Mouse (Mus musculus): Measurements from ENCODE around the gene Rdh13. TPM values are rescaled to one million over a fixed set of nuclear protein-coding genes. Genes with fewer than 3 reads are reported as not detected.

Rdh13 gene
- polyA plus RNA-seq, 1 experiment from 2014 or later, result 17.4 TPM

DNA sequence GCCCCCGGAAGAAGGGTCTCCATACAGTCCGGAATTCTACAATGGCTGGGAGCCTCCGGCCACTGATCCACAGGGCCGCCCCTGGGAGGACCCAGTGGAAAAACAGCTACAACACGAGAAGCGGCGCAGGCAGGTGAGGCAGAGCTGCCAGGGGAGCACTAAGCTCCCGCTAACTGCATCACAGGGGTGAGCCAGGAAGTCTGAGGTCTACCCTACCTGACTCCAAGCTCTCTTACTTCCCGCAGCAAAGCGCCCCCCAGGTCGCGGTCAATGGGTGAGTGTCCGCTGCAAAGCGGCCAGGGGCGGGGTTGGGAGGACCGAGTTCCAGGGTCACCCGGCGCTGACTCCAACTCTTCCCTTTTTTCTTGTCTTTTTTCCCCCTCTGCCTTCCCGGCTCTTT lies 28.5 kb upstream of the Rdh13 start:
- Histone ChIP-seq H3K9me3 (ENCODE audit: control insufficient read depth, low read length) (no peaks in the 10 kb centered on the region), H3K9ac (ENCODE audit: low read depth, low read length) (no peak overlapping the region), H3K36me3 (ENCODE audit: control insufficient read depth, insufficient read depth, low read length) (no peaks in the 10 kb centered on the region), H3K4me2 (peak overlapping the region; percentile 42), H3K27ac (ENCODE audit: low read depth, low read length) (no peak overlapping the region), H3K4me1 (replicated peaks; ENCODE audit: control insufficient read depth, insufficient read depth, low read length) (peaks cover 6% of the 10 kb centered on the region), H3K4me3 (ENCODE audit: low read depth, low read length) (no peak overlapping the region), H3K27me3 (replicated peaks; ENCODE audit: control insufficient read depth, insufficient read depth, low read length) (peaks cover 71% of the 10 kb centered on the region)
- ATAC-seq (replicated peaks; ENCODE audit: low FRiP score) (no peak), DNase-seq (ENCODE audit: low spot score) (no peak)
- WGBS, result 11% methylated on average over 19 of the region's 19 CpGs

GRCm38 (mm10) chr7:4471179-4471555 lies 25.7 kb upstream of the Rdh13 start:
- Histone ChIP-seq H3K27ac (ENCODE audit: low read depth, low read length) (no peak overlapping the region), H3K9me3 (ENCODE audit: control insufficient read depth, low read length) (no peaks in the 10 kb centered on the region), H3K4me2 (peak overlapping the region; percentile 76), H3K27me3 (replicated peaks; ENCODE audit: control insufficient read depth, insufficient read depth, low read length) (peaks cover 59% of the 10 kb centered on the region), H3K4me1 (replicated peaks; ENCODE audit: control insufficient read depth, insufficient read depth, low read length) (peaks cover 6% of the 10 kb centered on the region), H3K36me3 (ENCODE audit: control insufficient read depth, insufficient read depth, low read length) (no peaks in the 10 kb centered on the region), H3K9ac (ENCODE audit: low read depth, low read length) (no peak overlapping the region), H3K4me3 (ENCODE audit: low read depth, low read length) (peak overlapping the region; percentile 40)
- WGBS, result 2% methylated on average over 24 of the region's 24 CpGs
- DNase-seq (ENCODE audit: low spot score), result peak; percentile 74
- peak; percentile 70 for ATAC-seq (replicated peaks; ENCODE audit: low FRiP score)

DNA sequence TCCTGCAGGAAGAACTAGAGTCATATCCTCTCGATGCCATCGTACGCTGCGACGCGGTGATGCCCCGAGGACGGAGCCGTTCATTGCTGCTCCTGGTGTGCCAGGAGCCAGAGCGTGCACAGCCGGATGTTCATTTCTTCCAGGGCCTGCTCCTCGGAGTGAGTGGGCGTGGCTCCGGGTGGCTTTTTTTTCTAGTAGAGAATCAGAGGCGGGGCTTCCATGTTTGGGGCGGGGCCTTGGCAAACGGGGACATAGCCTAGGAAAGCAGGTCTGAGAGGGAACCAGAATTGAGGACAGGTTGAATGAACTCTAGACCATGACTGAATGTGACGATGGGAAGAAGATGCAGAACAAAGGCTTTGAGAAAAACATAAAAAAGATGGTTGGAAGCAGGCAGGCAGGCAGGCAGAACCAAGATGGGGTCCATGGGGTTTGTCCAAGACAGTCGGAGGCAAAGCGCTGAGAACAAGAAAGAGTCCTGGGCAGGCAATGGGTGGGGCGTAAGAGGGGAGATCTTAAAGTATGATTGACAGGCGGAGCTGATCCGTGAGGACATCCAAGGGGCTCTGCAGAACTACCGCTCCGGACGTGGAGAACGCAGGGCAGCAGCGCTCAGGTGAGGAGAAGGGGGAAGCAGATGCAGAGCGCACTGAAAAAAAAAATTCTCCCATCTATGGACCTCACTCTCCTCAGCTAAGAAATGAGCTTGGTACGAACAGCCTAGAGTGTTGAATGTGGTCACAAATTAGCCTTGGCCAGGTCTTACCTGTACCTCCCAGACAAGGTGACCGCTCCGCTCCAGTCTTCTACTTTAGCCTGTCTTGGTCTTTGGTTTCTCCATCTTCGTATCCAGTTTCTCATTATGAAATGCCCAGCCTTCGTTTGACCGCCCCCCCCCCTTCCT lies 25.1 kb upstream of the Rdh13 start:
- Histone ChIP-seq H3K4me3 (ENCODE audit: low read depth, low read length) (peak overlapping the region; percentile 40), H3K36me3 (ENCODE audit: control insufficient read depth, insufficient read depth, low read length) (no peaks in the 10 kb centered on the region), H3K4me2 (peak overlapping the region; percentile 76), H3K4me1 (replicated peaks; ENCODE audit: control insufficient read depth, insufficient read depth, low read length) (peaks cover 6% of the 10 kb centered on the region), H3K27ac (ENCODE audit: low read depth, low read length) (no peak overlapping the region), H3K27me3 (replicated peaks; ENCODE audit: control insufficient read depth, insufficient read depth, low read length) (peaks cover 56% of the 10 kb centered on the region), H3K9ac (ENCODE audit: low read depth, low read length) (no peak overlapping the region), H3K9me3 (ENCODE audit: control insufficient read depth, low read length) (no peaks in the 10 kb centered on the region)
- WGBS, result 2% methylated on average over 35 of the region's 35 CpGs
- ATAC-seq (replicated peaks; ENCODE audit: low FRiP score) (peak; percentile 53), DNase-seq (ENCODE audit: low spot score) (peak; percentile 66)

DNA sequence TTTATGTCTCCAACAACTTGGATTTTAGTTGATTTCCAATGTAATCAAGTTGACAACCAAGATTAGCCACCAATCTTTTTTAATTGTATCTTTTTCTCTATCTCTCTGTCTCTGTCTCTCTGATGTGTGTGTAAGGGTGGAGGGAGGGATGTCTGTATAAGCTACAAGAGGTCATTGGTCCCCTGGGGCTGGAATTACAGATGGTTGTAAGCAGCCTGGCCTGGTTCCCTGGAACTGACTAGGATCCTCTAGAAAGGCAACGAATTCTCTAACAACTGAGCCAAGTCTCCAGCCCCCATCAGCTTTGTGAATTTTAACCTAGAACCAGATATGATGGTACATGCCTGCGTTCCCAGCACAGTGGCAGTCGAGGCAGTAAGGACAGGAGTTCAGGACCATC lies 22.4 kb upstream of the Rdh13 start:
- DNase-seq (ENCODE audit: low spot score), result no peak

GRCm38 (mm10) chr7:4464194-4464824 lies 18.9 kb upstream of the Rdh13 start:
- no peaks in the 10 kb centered on the region for H3K9me3 ChIP-seq (ENCODE audit: control insufficient read depth, low read length)
- H3K9ac ChIP-seq (ENCODE audit: low read depth, low read length), result no peak overlapping the region
- no peak for ATAC-seq (replicated peaks; ENCODE audit: low FRiP score)
- H3K27ac ChIP-seq (ENCODE audit: low read depth, low read length), result no peak overlapping the region; the same call in 1 of the 2 replicates
- WGBS, result 8% methylated on average over 11 of the region's 12 CpGs
- H3K4me3 ChIP-seq (ENCODE audit: low read depth, low read length), result no peak overlapping the region
- no peak overlapping the region for H3K4me2 ChIP-seq
- no peaks in the 10 kb centered on the region for H3K27me3 ChIP-seq (replicated peaks; ENCODE audit: control insufficient read depth, insufficient read depth, low read length)
- no peak for DNase-seq (ENCODE audit: low spot score)
- H3K36me3 ChIP-seq (ENCODE audit: control insufficient read depth, insufficient read depth, low read length), result no peaks in the 10 kb centered on the region
- no peaks in the 10 kb centered on the region; the same call in 1 of the 2 replicates for H3K4me1 ChIP-seq (replicated peaks; ENCODE audit: control insufficient read depth, insufficient read depth, low read length)

More for the DNA sequence above, 22.4 kb upstream of the Rdh13 start:
- H3K4me1 ChIP-seq (replicated peaks; ENCODE audit: control insufficient read depth, insufficient read depth, low read length), result peaks cover 6% of the 10 kb centered on the region
- peaks cover 32% of the 10 kb centered on the region for H3K27me3 ChIP-seq (replicated peaks; ENCODE audit: control insufficient read depth, insufficient read depth, low read length)
- no peaks in the 10 kb centered on the region for H3K9me3 ChIP-seq (ENCODE audit: control insufficient read depth, low read length)
- ATAC-seq (replicated peaks; ENCODE audit: low FRiP score), result no peak
- no peaks in the 10 kb centered on the region for H3K36me3 ChIP-seq (ENCODE audit: control insufficient read depth, insufficient read depth, low read length)
- 71% methylated on average over 3 of the region's 3 CpGs for WGBS
- no peak overlapping the region for H3K9ac ChIP-seq (ENCODE audit: low read depth, low read length)
- no peak overlapping the region for H3K27ac ChIP-seq (ENCODE audit: low read depth, low read length)
- no peak overlapping the region for H3K4me2 ChIP-seq
- H3K4me3 ChIP-seq (ENCODE audit: low read depth, low read length), result no peak overlapping the region

DNA sequence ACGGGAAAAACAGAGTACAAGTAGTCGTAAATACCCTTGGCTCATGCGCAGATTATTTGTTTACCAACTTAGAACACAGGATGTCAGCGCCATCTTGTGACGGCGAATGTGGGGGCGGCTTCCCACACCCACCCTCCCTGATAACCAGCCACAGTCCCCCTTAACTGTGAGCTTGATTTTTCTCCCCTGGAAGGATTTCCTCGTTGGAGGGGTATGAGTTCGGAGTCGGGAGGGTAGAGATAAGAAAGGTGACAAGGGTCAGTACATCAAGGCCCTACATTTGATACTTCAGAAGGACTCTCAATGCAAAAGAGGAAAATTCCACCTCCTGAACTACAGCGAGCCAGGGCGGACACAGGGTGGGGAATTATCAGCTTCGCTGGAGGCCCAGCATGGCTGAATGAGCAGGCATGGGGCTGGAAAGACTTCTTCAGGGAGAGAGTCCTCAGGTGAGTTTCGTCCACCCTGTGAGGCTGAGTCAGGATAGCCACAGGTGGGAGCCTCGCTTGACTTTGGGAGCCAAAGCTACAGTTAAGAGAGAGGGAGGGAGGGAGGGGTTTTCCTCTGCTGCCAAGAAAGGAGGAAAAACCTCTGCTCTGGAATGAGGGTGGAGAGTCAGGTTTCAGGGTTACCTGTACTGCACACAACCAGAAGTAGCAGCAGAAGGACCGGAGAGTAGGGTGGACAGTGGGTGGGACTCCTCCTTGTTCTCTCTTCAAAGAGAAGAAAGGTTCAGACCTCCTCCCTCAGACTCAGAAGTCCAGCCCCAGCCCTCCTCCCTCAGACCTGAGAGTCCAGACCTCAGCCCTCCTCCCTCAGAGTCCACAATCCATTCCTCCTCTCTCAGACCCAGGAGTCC lies 15.4 kb upstream of the Rdh13 start, which contains the start of gene Eps8l1:
Gene Eps8l1 (plus strand): TSS at position 99 of the 859 bp plus-strand sequence.
- peak; percentile 67 for ATAC-seq (replicated peaks; ENCODE audit: low FRiP score)

GRCm38 (mm10) chr7:4452644-4453043 lies 7.2 kb upstream of the Rdh13 start:
- no peak overlapping the region for H3K27ac ChIP-seq (ENCODE audit: low read depth, low read length)
- H3K36me3 ChIP-seq (ENCODE audit: control insufficient read depth, insufficient read depth, low read length), result no peaks in the 10 kb centered on the region
- WGBS, result 23% methylated on average over 4 of the region's 4 CpGs
- no peaks in the 10 kb centered on the region for H3K9me3 ChIP-seq (ENCODE audit: control insufficient read depth, low read length)
- H3K4me2 ChIP-seq, result no peak overlapping the region
- no peak overlapping the region for H3K9ac ChIP-seq (ENCODE audit: low read depth, low read length)
- no peaks in the 10 kb centered on the region for H3K27me3 ChIP-seq (replicated peaks; ENCODE audit: control insufficient read depth, insufficient read depth, low read length)
- H3K4me3 ChIP-seq (ENCODE audit: low read depth, low read length), result no peak overlapping the region
- ATAC-seq (replicated peaks; ENCODE audit: low FRiP score) (peak; percentile 57; the same call in 1 of the 2 replicates), DNase-seq (ENCODE audit: low spot score) (no peak)
- peaks cover 8% of the 10 kb centered on the region for H3K4me1 ChIP-seq (replicated peaks; ENCODE audit: control insufficient read depth, insufficient read depth, low read length)

More for the DNA sequence above, 15.4 kb upstream of the Rdh13 start, which contains the start of gene Eps8l1:
- Histone ChIP-seq H3K4me3 (ENCODE audit: low read depth, low read length) (peak within 1 kb of the TSS; percentile 39), H3K36me3 (ENCODE audit: control insufficient read depth, insufficient read depth, low read length) (no peaks in the 10 kb centered on the region), H3K27ac (ENCODE audit: low read depth, low read length) (no peak within 1 kb of the TSS), H3K9me3 (ENCODE audit: control insufficient read depth, low read length) (no peaks in the 10 kb centered on the region), H3K4me1 (replicated peaks; ENCODE audit: control insufficient read depth, insufficient read depth, low read length) (no peaks in the 10 kb centered on the region; the same call in 1 of the 2 replicates), H3K27me3 (replicated peaks; ENCODE audit: control insufficient read depth, insufficient read depth, low read length) (no peaks in the 10 kb centered on the region), H3K9ac (ENCODE audit: low read depth, low read length) (peak within 1 kb of the TSS; percentile 46), H3K4me2 (peak within 1 kb of the TSS; percentile 49)
- DNase-seq (ENCODE audit: low spot score), result no peak
- 51% methylated on average over 13 of the region's 16 CpGs for WGBS

DNA sequence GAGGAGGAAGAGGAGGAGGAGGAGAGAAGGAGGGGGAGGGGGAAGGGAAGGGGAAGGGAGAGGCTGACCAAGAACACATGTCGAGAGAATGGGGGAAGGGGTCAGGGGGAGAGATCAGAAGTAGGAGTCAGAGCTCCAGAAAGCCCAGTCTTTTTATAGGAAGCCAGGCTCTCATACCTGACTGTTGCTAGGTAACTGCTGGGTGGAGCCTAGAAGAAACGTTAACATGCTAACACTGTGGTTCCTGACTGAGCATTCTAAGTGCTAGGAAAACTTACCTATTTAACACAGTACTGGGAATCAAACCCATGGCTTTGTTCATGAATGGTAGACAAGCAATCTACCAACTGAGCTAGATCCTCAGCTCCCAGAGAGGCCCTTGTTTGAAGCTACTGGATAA lies 3.8 kb upstream of the Rdh13 start:
- no peak overlapping the region for H3K27ac ChIP-seq (ENCODE audit: low read depth, low read length)
- DNase-seq (ENCODE audit: low spot score) (no peak), ATAC-seq (replicated peaks; ENCODE audit: low FRiP score) (no peak)
- 0 out of 2 replicates have a peak, but pooled peaks cover 2% of the 10 kb centered on the region for H3K36me3 ChIP-seq (ENCODE audit: control insufficient read depth, insufficient read depth, low read length)
- peaks cover 8% of the 10 kb centered on the region for H3K4me1 ChIP-seq (replicated peaks; ENCODE audit: control insufficient read depth, insufficient read depth, low read length)
- 17% methylated on average over 2 of the region's 2 CpGs for WGBS
- H3K27me3 ChIP-seq (replicated peaks; ENCODE audit: control insufficient read depth, insufficient read depth, low read length), result no peaks in the 10 kb centered on the region
- H3K4me3 ChIP-seq (ENCODE audit: low read depth, low read length), result no peak overlapping the region
- no peak overlapping the region for H3K9ac ChIP-seq (ENCODE audit: low read depth, low read length)
- no peaks in the 10 kb centered on the region for H3K9me3 ChIP-seq (ENCODE audit: control insufficient read depth, low read length)
- H3K4me2 ChIP-seq, result no peak overlapping the region

Data from liver, embryonic 11.5 days (tissue).